Mouse (Mus musculus) ES-E14 (cell line): Measurements from ENCODE around the gene Aspdh.

Source experiments
- HCFC1 ChIP-seq: IDR thresholded peaks from 2 replicates; pipeline ENCODE4 v1.6.1; 2012; ENCODE audit warnings: low read length, inconsistent platforms, borderline replicate concordance; ENCODE audit not compliant: insufficient read depth
- MAFK ChIP-seq: IDR thresholded peaks from 2 replicates; pipeline ENCODE4 v1.6.1; 2014; ENCODE audit warnings: mild to moderate bottlenecking, low read depth, low read length, inconsistent platforms; ENCODE audit not compliant: insufficient read depth
- ZC3H11A ChIP-seq: IDR thresholded peaks from 2 replicates; pipeline ENCODE4 v1.6.1; 2012; ENCODE audit warnings: low read depth, mild to moderate bottlenecking, inconsistent platforms, low read length, borderline replicate concordance

DNA sequence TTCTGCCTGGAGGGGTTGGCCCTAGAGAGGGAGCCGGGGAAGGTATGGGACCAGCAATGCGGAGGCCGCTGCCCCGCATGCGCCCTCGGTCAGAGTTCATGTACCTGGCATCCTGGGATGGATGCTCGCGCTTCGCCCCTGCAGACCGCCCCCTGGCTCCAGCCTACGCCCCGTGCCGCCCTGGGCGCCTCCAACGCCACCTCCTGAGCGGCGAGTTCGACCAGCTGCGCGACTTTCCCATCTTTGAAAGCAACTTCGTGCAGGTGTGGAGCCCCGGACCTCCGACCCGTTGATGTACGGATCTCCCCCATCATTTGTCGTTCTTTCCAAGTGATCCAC, 31.5 kb downstream of the Aspdh start:
- TF ChIP-seq HCFC1 (no peak), MAFK (no peak), ZC3H11A (no peak)
